Mouse (Mus musculus) C2C12 (cell line): ENCODE results near the gene Gal3st2. TPM values are rescaled to one million over a fixed set of nuclear protein-coding genes. Genes with fewer than 3 reads are reported as not detected.
"Not testable (repeated sequence)": the region's sequence is repeated elsewhere in the genome, so short reads cannot be mapped to it uniquely, and the experiment has no call there.

Experiments used
- H3K27me3 ChIP-seq: one replicate; pipeline ENCODE4 v1.6.1; 2011; ENCODE audit not compliant: control insufficient read depth, insufficient read depth, insufficient read length
- H3K36me3 ChIP-seq: one replicate; pipeline ENCODE4 v1.6.1; 2011; ENCODE audit not compliant: control insufficient read depth, insufficient read depth
- H3K4me3 ChIP-seq: one replicate; pipeline ENCODE4 v1.5.1; 2011; ENCODE audit warnings: mild to moderate bottlenecking, control low read depth; ENCODE audit not compliant: poor library complexity, insufficient read depth, severe bottlenecking
- H3K79me2 ChIP-seq: one replicate; pipeline ENCODE4 v1.6.1; 2011; ENCODE audit not compliant: control insufficient read depth, insufficient read depth
- H3K79me3 ChIP-seq: one replicate; pipeline ENCODE4 v1.6.1; 2011; ENCODE audit warnings: low read depth, control low read depth
- H3ac ChIP-seq: one replicate; pipeline ENCODE3; 2011; ENCODE audit warnings: low read depth; ENCODE audit not compliant: control insufficient read depth, insufficient read length
- CEBPB ChIP-seq: IDR thresholded peaks from one replicate; pipeline ENCODE4 v1.6.1; 2011; ENCODE audit warnings: low read depth, mild to moderate bottlenecking, control low read depth, moderate library complexity
- CTCF ChIP-seq: IDR thresholded peaks from one replicate; pipeline ENCODE4 v1.5.1; 2011; ENCODE audit not compliant: control insufficient read depth, insufficient read depth, insufficient read length
- FOSL1 ChIP-seq: IDR thresholded peaks from one replicate; pipeline ENCODE4 v1.8.0; 2011; ENCODE audit warnings: mild to moderate bottlenecking, low read length; ENCODE audit not compliant: poor library complexity, insufficient read depth, severe bottlenecking
- MAX ChIP-seq: IDR thresholded peaks from one replicate; pipeline ENCODE4 v1.6.1; 2011; ENCODE audit warnings: mild to moderate bottlenecking, control low read depth
- MYOD1 ChIP-seq: IDR thresholded peaks from one replicate; pipeline ENCODE4 v1.6.1; 2011; ENCODE audit warnings: low read depth; ENCODE audit not compliant: control insufficient read depth, insufficient read length
- MYOG ChIP-seq: IDR thresholded peaks from one replicate; pipeline ENCODE4 v1.6.1; 2011; ENCODE audit not compliant: control insufficient read depth, insufficient read length; ENCODE audit errors: extremely low read depth
- USF1 ChIP-seq: IDR thresholded peaks from one replicate; pipeline ENCODE4 v1.6.1; 2011; ENCODE audit warnings: low read depth, mild to moderate bottlenecking, control low read depth, moderate library complexity
- polyA plus RNA-seq: library from polyadenylated mRNA; unstranded; fragments of >200 nt; fragmentation: generic; extraction: Trizol; gene quantifications from one replicate; pipeline ENCODE4 v1.2.1, GENCODE M21; 2012; ENCODE audit warnings: missing spikeins

Gal3st2 gene
- polyA plus RNA-seq, 1 experiment, result not detected

- H3ac ChIP-seq, result no peak overlapping the region
- H3K36me3 ChIP-seq, result no peaks in the 10 kb centered on the region
- TF ChIP-seq MYOG, result no peak
- no peak for TF ChIP-seq FOSL1
- TF ChIP-seq CEBPB, result no peak
- no peak for TF ChIP-seq MYOD1
- no peak for TF ChIP-seq CTCF
- no peak for TF ChIP-seq MAX
- no peak for TF ChIP-seq USF1
- no peaks in the 10 kb centered on the region for H3K79me2 ChIP-seq
- H3K79me3 ChIP-seq, result no peaks in the 10 kb centered on the region
- no peaks in the 10 kb centered on the region for H3K27me3 ChIP-seq
- no peak overlapping the region for H3K4me3 ChIP-seq
These were observed 3.1 kb upstream of the Gal3st2 start for GRCm38 (mm10) chr1:93857991-93858390.

DNA sequence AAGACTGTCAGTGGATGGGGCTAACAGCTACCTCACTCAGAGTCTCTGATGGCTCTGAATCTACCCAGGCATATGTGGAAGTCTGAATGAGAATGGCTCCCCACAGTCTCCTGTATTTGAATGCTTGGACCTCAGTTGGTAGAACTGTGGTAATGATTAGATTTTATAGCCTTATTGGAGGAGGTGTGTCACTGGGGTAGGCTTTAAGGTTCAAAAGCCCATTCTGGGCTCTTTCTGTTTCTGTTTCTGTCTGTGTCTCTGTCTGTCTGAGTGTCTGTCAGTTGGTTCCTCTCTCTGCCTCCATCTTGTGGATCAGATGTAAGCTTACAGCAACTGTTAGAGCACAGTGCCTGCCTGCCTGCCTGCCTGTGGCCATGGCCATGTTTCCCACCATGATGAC is 1.5 kb upstream of the Gal3st2 start:
- H3K27me3 ChIP-seq, result no peaks in the 10 kb centered on the region
- no peak overlapping the region for H3K4me3 ChIP-seq
- TF ChIP-seq FOSL1 (no peak), MYOG (no peak), CEBPB (no peak), MYOD1 (no peak), CTCF (no peak), MAX (no peak), USF1 (no peak)

DNA sequence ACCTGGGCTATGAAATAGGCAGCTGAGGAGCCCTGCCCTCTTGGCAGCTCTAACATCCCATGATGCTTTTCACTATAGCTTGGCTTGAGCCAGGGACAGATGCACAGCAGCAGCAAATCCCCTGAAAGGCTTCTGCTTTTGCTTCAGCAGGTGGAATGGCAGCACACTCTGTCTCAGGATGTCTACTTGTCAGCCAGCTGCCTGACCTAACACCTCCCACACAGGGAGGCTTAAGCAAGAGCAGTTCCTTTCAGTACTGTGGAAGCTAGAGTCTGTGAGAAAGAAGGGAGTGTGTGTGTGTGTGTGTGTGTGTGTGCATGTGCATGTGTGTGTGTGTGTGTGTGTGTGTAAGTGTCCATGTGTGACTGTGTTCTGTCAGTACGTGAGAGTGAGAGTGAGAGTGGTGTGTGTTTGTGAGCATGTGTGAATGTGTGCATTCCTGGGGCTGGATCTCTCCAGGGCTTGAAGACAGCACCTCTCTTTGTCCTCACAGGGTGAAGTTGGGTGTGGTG is 10.5 kb downstream of the Gal3st2 start:
- H3K27me3 ChIP-seq, H3K4me3 ChIP-seq, H3ac ChIP-seq, H3K36me3 ChIP-seq, H3K79me2 ChIP-seq, H3K79me3 ChIP-seq: not testable (repeated sequence)

More for the DNA sequence above, 1.5 kb upstream of the Gal3st2 start:
- Histone ChIP-seq H3K79me3 (no peaks in the 10 kb centered on the region), H3ac (no peak overlapping the region), H3K79me2 (no peaks in the 10 kb centered on the region), H3K36me3 (no peaks in the 10 kb centered on the region)

- not testable (repeated sequence) for H3K27me3 ChIP-seq, H3K4me3 ChIP-seq, H3K36me3 ChIP-seq, H3K79me2 ChIP-seq, H3K79me3 ChIP-seq, H3ac ChIP-seq
These were observed 13.3 kb downstream of the Gal3st2 start for GRCm38 (mm10) chr1:93874405-93874804.

DNA sequence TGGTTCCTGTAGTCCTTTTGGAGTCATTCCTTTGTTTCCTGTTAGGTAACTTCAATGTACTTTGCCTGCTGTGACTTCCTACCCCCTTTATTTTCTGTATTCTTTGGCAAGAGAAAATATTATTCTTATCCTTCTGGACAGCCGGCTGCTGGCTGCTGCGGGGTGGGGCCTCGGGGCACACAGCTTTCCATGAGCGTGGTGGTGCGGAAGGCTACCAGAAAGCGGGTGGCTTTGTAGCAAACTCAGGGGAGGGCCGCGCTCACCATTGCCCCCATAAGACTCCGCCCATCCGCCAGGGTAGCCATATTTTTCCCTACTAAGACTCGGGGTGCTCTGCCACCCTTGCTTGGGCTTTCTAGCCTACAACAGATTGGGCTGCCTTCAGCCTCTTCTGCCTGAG is 20.7 kb downstream of the Gal3st2 start:
- H3ac ChIP-seq, H3K4me3 ChIP-seq, H3K36me3 ChIP-seq, H3K27me3 ChIP-seq, H3K79me3 ChIP-seq, H3K79me2 ChIP-seq: not testable (repeated sequence)

DNA sequence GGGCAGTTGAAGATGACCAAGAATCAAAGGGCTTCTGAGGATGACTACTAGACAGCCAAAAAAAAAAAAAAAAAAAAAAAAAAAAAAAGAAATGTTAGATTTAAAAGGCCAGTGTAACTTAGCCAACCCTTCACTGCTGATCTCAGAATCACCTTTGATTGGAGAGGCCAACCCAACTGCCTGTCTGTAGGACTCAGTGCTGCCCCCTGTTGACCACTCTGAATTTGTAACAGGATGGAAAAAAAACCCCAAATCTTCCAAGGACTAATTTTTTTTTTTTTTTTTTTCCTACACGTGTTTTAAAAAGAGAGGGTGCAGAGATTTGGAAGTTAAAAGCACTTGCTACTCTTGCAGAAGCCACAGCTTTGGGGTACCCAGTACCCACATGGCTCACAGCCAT is 29.8 kb downstream of the Gal3st2 start:
- not testable (repeated sequence) for H3ac ChIP-seq, H3K79me2 ChIP-seq, H3K27me3 ChIP-seq, H3K4me3 ChIP-seq, H3K79me3 ChIP-seq, H3K36me3 ChIP-seq

- H3K4me3 ChIP-seq, H3K79me2 ChIP-seq, H3K27me3 ChIP-seq, H3K36me3 ChIP-seq, H3ac ChIP-seq, H3K79me3 ChIP-seq: not testable (repeated sequence)
These were observed 36.3 kb downstream of the Gal3st2 start for GRCm38 (mm10) chr1:93897395-93897794.

GRCm38 (mm10) chr1:93901291-93901690 is 40.2 kb downstream of the Gal3st2 start:
- H3K36me3 ChIP-seq, H3K27me3 ChIP-seq, H3K79me2 ChIP-seq, H3K79me3 ChIP-seq, H3ac ChIP-seq, H3K4me3 ChIP-seq: not testable (repeated sequence)

DNA sequence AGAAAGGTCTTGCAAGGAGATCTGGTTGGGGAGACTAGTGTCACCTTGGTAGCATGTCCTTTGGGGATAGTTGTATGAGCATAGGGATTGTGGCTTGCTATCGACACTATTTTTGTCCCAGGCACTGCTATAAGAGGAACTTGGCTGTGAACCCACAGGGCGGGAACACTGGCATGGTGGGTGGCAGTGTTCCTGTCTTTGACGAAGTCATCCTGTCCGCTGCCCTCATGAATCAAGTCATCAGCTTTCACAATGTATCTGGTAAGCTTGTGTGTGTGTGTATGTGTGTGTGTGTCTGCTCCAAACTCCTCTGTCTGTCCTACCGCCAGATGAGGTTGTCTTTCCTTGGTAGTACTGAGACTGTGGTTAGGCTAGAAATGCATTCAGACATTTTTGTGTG is 45.6 kb downstream of the Gal3st2 start:
- not testable (repeated sequence) for H3K27me3 ChIP-seq, H3K79me2 ChIP-seq, H3ac ChIP-seq, H3K36me3 ChIP-seq, H3K79me3 ChIP-seq, H3K4me3 ChIP-seq

DNA sequence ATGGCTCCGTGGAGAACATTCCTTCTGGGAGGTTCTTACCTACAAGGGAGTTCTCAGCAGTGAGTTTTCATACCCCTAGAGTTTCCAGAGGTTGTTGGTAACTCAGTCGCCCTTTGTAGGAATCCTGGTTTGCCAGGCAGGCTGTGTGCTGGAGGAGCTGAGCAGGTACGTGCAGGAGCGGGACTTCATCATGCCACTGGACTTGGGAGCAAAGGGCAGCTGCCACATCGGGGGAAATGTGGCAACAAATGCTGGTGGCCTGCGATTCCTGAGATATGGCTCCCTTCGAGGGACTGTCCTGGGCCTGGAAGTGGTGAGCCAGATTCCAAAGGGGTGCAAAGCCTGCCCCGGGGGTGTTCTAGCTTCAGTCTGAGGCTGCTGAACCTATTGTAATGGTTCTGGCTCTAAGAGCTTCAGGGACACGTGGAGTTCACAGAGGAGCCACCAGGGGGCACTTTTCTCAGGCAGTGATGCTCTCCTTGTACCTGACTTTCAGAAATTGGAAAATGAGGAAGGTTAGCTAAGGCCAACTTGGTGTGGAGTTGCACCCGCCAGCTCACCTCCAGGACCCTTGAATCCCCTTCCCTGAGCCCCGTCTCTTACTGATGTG is 48.0 kb downstream of the Gal3st2 start:
- H3ac ChIP-seq, H3K79me2 ChIP-seq, H3K27me3 ChIP-seq, H3K79me3 ChIP-seq, H3K4me3 ChIP-seq, H3K36me3 ChIP-seq: not testable (repeated sequence)
